Mouse (Mus musculus) heart, embryonic 10.5 days (tissue): ENCODE results near the gene Atp8b3. TPM values are rescaled to one million over a fixed set of nuclear protein-coding genes. Genes with fewer than 3 reads are reported as not detected.

ENCODE experiments used
- DNase-seq: peaks from one replicate; pipeline ENCODE4 v3.0.0-alpha.2; 2017; ENCODE audit warnings: low spot score
- H3K27ac ChIP-seq: fragments of 300-500 bp; sonication (generic); 2 replicates; pipeline ENCODE4 v1.5.1; 2016; ENCODE audit warnings: mild to moderate bottlenecking
- H3K27me3 ChIP-seq: fragments of 300-500 bp; sonication (generic); 2 replicates; pipeline ENCODE4 v1.6.1; 2016; ENCODE audit warnings: mild to moderate bottlenecking; ENCODE audit not compliant: poor library complexity, insufficient read depth, severe bottlenecking
- H3K36me3 ChIP-seq: fragments of 300-500 bp; sonication (generic); 2 replicates; pipeline ENCODE4 v1.6.1; 2016; ENCODE audit warnings: mild to moderate bottlenecking, moderate library complexity
- H3K4me1 ChIP-seq: fragments of 300-500 bp; sonication (generic); 2 replicates; pipeline ENCODE4 v1.6.1; 2016; ENCODE audit warnings: mild to moderate bottlenecking
- H3K4me3 ChIP-seq: fragments of 300-500 bp; sonication (generic); 2 replicates; pipeline ENCODE4 v1.5.1; 2016; ENCODE audit warnings: mild to moderate bottlenecking, moderate library complexity
- H3K9me3 ChIP-seq: fragments of 300-500 bp; sonication (generic); 2 replicates; pipeline ENCODE4 v1.6.1; 2016; ENCODE audit warnings: mild to moderate bottlenecking, moderate library complexity
- WGBS: fragments of 180-500 bp; shearing (Covaris S2); methylation state at CpG from one replicate; pipeline ENCODE4 v1.1.7; 2016; 5-methylcytosine and 5-hydroxymethylcytosine counted together
- polyA plus RNA-seq: library from polyadenylated mRNA; unstranded; fragments of >200 nt; fragmentation: Nextera tagmentation; extraction: Ambion mirVana; gene quantifications from 2 replicates; pipeline ENCODE4 v1.2.1, GENCODE M21; 2016

The Atp8b3 gene
- polyA plus RNA-seq, 1 experiment from 2014 or later: 0.31 TPM

DNA sequence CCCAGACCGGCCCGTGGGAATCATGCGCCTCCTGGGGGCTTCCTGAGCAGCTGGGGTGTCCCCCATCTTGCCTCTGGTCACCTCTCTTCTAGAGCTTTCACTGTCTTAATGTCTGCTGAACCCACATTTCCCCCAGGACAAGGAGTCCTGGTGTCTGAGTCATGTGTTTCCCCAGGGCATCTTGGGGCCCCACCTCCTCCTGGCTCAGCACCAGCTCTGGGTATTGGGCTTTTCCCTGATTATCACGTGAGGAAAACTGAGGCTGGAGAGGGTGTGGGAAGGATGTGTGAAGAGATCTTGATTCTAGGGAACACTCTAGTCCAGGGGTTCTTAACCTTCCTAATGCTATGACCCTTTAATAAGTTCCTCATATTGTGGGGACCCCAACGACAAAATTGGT lies 744 bp downstream of the Atp8b3 start:
- Histone ChIP-seq H3K27ac (no peak overlapping the region), H3K4me1 (peaks cover 59% of the 10 kb centered on the region), H3K9me3 (no peaks in the 10 kb centered on the region), H3K27me3 (peaks cover 47% of the 10 kb centered on the region), H3K4me3 (no peak overlapping the region), H3K36me3 (peaks cover 23% of the 10 kb centered on the region)
- WGBS: 58% methylated on average over 5 of the region's 5 CpGs
- no peak for DNase-seq

GRCm38 (mm10) chr10:80535711-80536110 lies 3.2 kb downstream of the Atp8b3 start:
- no peaks in the 10 kb centered on the region for H3K9me3 ChIP-seq
- H3K27me3 ChIP-seq: peaks cover 53% of the 10 kb centered on the region
- WGBS: 9% methylated on average over 13 of the region's 13 CpGs
- DNase-seq: no peak
- H3K4me1 ChIP-seq: peaks cover 53% of the 10 kb centered on the region
- no peak overlapping the region for H3K27ac ChIP-seq
- H3K4me3 ChIP-seq: peak overlapping the region; percentile 37
- no peaks in the 10 kb centered on the region for H3K36me3 ChIP-seq

DNA sequence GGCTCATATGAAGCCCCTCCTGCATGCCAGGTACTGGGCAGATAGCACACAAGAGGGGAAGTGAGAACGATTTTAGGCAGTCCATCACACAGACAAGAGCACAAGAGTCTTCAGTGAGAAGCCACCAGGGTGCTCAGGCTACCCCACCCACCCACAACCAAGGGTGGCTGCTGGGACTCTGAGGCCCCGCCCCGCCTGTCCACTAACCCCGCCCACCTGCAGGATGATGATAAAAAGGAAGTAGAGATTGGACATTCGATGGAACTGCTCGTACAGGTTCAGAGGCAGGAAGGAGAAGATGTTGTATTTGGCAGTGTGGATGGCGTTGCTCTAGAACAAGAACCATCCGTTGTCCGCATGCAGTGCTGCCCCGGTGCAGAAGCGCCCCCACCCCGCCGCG lies 3.9 kb downstream of the Atp8b3 start:
- Histone ChIP-seq H3K36me3 (no peaks in the 10 kb centered on the region), H3K9me3 (no peaks in the 10 kb centered on the region), H3K4me3 (peak overlapping the region; percentile 37), H3K27me3 (peaks cover 55% of the 10 kb centered on the region), H3K27ac (no peak overlapping the region), H3K4me1 (peaks cover 46% of the 10 kb centered on the region)
- no peak for DNase-seq
- 9% methylated on average over 14 of the region's 14 CpGs for WGBS

GRCm38 (mm10) chr10:80533704-80534103 lies 5.2 kb downstream of the Atp8b3 start:
- H3K4me3 ChIP-seq: no peak overlapping the region
- 7% methylated on average over 7 of the region's 7 CpGs for WGBS
- peaks cover 34% of the 10 kb centered on the region for H3K4me1 ChIP-seq
- H3K36me3 ChIP-seq: no peaks in the 10 kb centered on the region
- no peaks in the 10 kb centered on the region for H3K9me3 ChIP-seq
- H3K27me3 ChIP-seq: peaks cover 65% of the 10 kb centered on the region
- no peak for DNase-seq
- H3K27ac ChIP-seq: no peak overlapping the region

- H3K4me3 ChIP-seq: no peak overlapping the region
- H3K36me3 ChIP-seq: no peaks in the 10 kb centered on the region
- 85% methylated on average over 11 of the region's 11 CpGs for WGBS
- no peak for DNase-seq
- no peaks in the 10 kb centered on the region for H3K9me3 ChIP-seq
- no peak overlapping the region for H3K27ac ChIP-seq
- peaks cover 67% of the 10 kb centered on the region for H3K27me3 ChIP-seq
- H3K4me1 ChIP-seq: peaks cover 32% of the 10 kb centered on the region
Measured at GRCm38 (mm10) chr10:80532783-80533182, 6.1 kb downstream of the Atp8b3 start.

DNA sequence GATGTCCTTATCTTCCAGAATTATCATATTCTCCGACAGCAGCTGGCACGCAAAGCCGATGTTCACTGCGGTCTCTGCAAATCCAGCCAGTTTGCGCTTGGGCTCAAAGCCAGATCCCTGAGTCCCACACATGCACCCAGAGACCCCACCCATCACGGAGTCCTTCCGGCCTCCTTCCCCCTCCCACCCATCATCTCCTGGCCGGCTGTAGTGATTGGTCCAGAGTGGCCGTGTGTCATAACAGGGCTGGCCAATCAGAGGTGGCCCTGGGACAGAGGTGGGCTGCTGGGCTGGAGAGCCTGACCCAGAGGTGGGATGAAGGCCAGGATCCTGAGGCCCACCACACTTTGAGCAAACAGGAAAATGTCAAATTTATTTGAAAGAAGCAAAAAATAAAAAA lies 12.8 kb downstream of the Atp8b3 start:
- Histone ChIP-seq H3K9me3 (no peaks in the 10 kb centered on the region), H3K27me3 (peaks cover 46% of the 10 kb centered on the region), H3K4me1 (peaks cover 21% of the 10 kb centered on the region), H3K36me3 (no peaks in the 10 kb centered on the region), H3K4me3 (peak overlapping the region; percentile 16), H3K27ac (no peak overlapping the region)
- no peak for DNase-seq
- 23% methylated on average over 9 of the region's 9 CpGs for WGBS

DNA sequence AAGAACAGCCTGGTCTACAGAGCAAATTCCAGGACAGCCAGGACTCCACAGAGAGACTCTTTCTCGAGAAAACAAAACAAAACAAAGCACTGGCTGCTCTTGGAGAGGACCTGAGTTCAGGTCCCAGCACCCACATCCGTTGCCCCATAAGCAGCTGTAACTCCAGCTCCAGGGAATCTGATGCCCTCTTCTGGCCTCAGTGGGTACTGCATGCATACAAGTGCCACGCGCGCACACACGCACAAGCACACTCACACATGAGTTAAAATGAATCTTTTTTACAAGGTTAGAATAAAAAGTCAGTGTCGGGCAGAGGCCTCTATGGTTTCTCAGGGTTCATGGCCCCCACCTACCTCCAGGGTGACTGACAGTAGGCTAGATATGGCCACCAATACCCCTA lies 15.6 kb downstream of the Atp8b3 start:
- H3K27ac ChIP-seq: no peak overlapping the region
- WGBS: 90% methylated on average over 7 of the region's 7 CpGs
- H3K27me3 ChIP-seq: peaks cover 22% of the 10 kb centered on the region; the same call in 1 of the 2 replicates
- no peak overlapping the region for H3K4me3 ChIP-seq
- peaks cover 22% of the 10 kb centered on the region for H3K4me1 ChIP-seq
- DNase-seq: no peak
- no peaks in the 10 kb centered on the region for H3K9me3 ChIP-seq
- no peaks in the 10 kb centered on the region for H3K36me3 ChIP-seq

DNA sequence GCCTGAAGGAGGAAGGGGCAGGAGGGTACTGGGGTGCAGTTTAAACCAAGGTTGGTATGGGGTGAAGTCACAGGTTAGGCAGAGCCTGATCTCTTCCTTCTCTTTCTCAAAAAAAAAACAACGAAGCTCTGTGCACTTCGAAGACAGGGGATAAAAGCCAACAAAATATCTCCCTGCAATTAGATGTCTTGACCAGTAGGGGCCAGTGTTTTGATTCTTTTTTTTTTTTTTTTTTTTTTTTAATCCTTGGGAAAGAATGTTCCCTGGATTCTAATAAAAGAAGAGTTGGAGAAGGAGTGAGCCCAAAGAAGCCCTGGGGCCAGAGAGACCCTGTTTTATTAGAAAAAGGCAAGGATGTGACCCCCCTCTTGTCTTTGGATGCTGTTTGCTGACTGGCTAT lies 19.6 kb downstream of the Atp8b3 start:
- H3K9me3 ChIP-seq: no peaks in the 10 kb centered on the region
- DNase-seq: no peak
- H3K4me1 ChIP-seq: peaks cover 10% of the 10 kb centered on the region; the same call in 1 of the 2 replicates
- H3K4me3 ChIP-seq: no peak overlapping the region
- H3K27me3 ChIP-seq: peaks cover 24% of the 10 kb centered on the region
- no peak overlapping the region for H3K27ac ChIP-seq
- no peaks in the 10 kb centered on the region for H3K36me3 ChIP-seq
- WGBS: 59% methylated on average over 2 of the region's 2 CpGs

DNA sequence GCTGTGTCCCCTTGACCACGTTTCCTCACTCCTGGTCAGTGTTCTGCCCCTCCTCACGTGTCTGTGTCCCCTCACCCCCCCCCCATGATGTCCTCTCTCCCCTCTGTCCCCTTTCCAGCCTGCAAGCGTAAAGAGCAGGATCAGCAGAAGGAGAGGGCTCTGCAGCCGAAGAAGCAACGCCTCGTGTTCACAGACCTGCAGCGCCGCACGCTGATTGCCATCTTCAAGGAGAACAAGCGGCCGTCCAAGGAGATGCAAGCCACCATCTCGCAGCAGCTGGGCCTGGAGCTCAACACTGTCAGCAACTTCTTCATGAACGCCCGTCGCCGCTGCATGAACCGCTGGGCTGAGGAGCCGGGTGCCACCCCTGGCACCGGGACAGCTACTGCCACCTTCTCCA lies 25.2 kb downstream of the Atp8b3 start:
- H3K9me3 ChIP-seq: no peaks in the 10 kb centered on the region
- H3K27me3 ChIP-seq: peaks cover 61% of the 10 kb centered on the region
- peaks cover 26% of the 10 kb centered on the region for H3K4me1 ChIP-seq
- no peak for DNase-seq
- H3K4me3 ChIP-seq: peak overlapping the region; percentile 35
- WGBS: 6% methylated on average over 19 of the region's 19 CpGs
- peak overlapping the region; percentile 7; the same call in 1 of the 2 replicates for H3K27ac ChIP-seq
- H3K36me3 ChIP-seq: no peaks in the 10 kb centered on the region

GRCm38 (mm10) chr10:80510273-80510660 lies 28.7 kb downstream of the Atp8b3 start:
- 0 out of 2 replicates have a peak overlapping the region, but pooled peaks have one; percentile 51 for H3K4me3 ChIP-seq
- H3K36me3 ChIP-seq: no peaks in the 10 kb centered on the region
- H3K27ac ChIP-seq: peak overlapping the region; percentile 70; the same call in 1 of the 2 replicates
- no peak for DNase-seq
- H3K9me3 ChIP-seq: no peaks in the 10 kb centered on the region
- WGBS: 49% methylated on average over 10 of the region's 10 CpGs
- H3K27me3 ChIP-seq: peaks cover 84% of the 10 kb centered on the region
- peaks cover 26% of the 10 kb centered on the region for H3K4me1 ChIP-seq

GRCm38 (mm10) chr10:80509412-80510272 lies 29.3 kb downstream of the Atp8b3 start:
- Histone ChIP-seq H3K36me3 (no peaks in the 10 kb centered on the region), H3K27me3 (peaks cover 84% of the 10 kb centered on the region), H3K9me3 (no peaks in the 10 kb centered on the region), H3K27ac (peak overlapping the region; percentile 70), H3K4me1 (peaks cover 26% of the 10 kb centered on the region), H3K4me3 (peak overlapping the region; percentile 51)
- 9% methylated on average over 20 of the region's 20 CpGs for WGBS
- DNase-seq: peak; percentile 90

GRCm38 (mm10) chr10:80506222-80506621 lies 32.7 kb downstream of the Atp8b3 start:
- DNase-seq: peak; percentile 91
- Histone ChIP-seq H3K36me3 (no peaks in the 10 kb centered on the region), H3K9me3 (no peaks in the 10 kb centered on the region), H3K27me3 (peaks cover 86% of the 10 kb centered on the region), H3K4me3 (no peak overlapping the region), H3K4me1 (peaks cover 27% of the 10 kb centered on the region), H3K27ac (no peak overlapping the region)
- under 1% methylated on average over 11 of the region's 11 CpGs for WGBS

GRCm38 (mm10) chr10:80504724-80505123 lies 34.2 kb downstream of the Atp8b3 start:
- Histone ChIP-seq H3K9me3 (no peaks in the 10 kb centered on the region), H3K27ac (no peak overlapping the region), H3K27me3 (peaks cover 94% of the 10 kb centered on the region), H3K4me1 (peaks cover 22% of the 10 kb centered on the region), H3K4me3 (no peak overlapping the region), H3K36me3 (no peaks in the 10 kb centered on the region)
- 1% methylated on average over 9 of the region's 9 CpGs for WGBS
- DNase-seq: no peak
